Comparison of ENCODE assay signal across 15 mouse cellular contexts in genomic region chr9:69691756-69692155, GRCm38 (mm10).
"Had no signal": no experiment of that assay in that cellular context is flagged by ENCODE, and none has a peak within 500 bp of the region (broad histone marks: within the 10 kb centered on the region; RNA-seq: fewer than 3 reads in every experiment).

No protein-coding gene starts in this region.

- H3K27ac ChIP-seq: neural tube, embryonic 15.5 days; stomach, embryonic 15.5 days; stomach, postnatal 0 days had no signal

- H3K9me3 ChIP-seq: neural tube, embryonic 15.5 days; stomach, embryonic 15.5 days had no signal

- H3K4me2 ChIP-seq: neural tube, embryonic 15.5 days; stomach, embryonic 15.5 days had no signal

- H3K9ac ChIP-seq: neural tube, embryonic 15.5 days; stomach, embryonic 15.5 days had no signal

- H3K4me1 ChIP-seq: stomach, embryonic 15.5 days had no signal

- H3K36me3 ChIP-seq: neural tube, embryonic 15.5 days; stomach, embryonic 15.5 days had no signal

- H3K4me3 ChIP-seq: neural tube, embryonic 15.5 days; stomach, embryonic 15.5 days had no signal

- H3K27me3 ChIP-seq: neural tube, embryonic 15.5 days; stomach, embryonic 15.5 days had no signal

- DNase-seq: retina, postnatal 1 day; right cerebral cortex, adult 18-20 months; right cerebral cortex, postnatal 14 days; right cerebral cortex, postnatal 25 days; right cerebral cortex, postnatal 4 days; spleen, adult 18-20 months; thymus, adult 18-20 months; thymus, adult 2 months; thymus, postnatal 14 days; thymus, postnatal 25 days; thymus, postnatal 36 days; thymus, postnatal 4 days had no signal
